Mouse (Mus musculus) CH12.LX (cell line): Measurements from ENCODE around the gene Atp5j2. TPM values are rescaled to one million over a fixed set of nuclear protein-coding genes. Genes with fewer than 3 reads are reported as not detected.

ENCODE experiments used
- DNase-seq: peaks from one replicate; pipeline ENCODE4 v3.0.0-alpha.2; 2013; ENCODE audit errors: extremely low read depth
- H3K27ac ChIP-seq: 2 replicates; pipeline ENCODE4 v1.5.1; 2012; ENCODE audit warnings: low read depth, mild to moderate bottlenecking, control low read depth, moderate library complexity; ENCODE audit not compliant: insufficient read depth
- H3K27me3 ChIP-seq: replicated peaks from 2 replicates; pipeline ENCODE3; 2012; ENCODE audit warnings: inconsistent platforms
- H3K36me3 ChIP-seq, 2 experiments: replicated peaks in 1 of 2; 2 replicates each; pipeline versions ENCODE3 to v1.6.1; 2012; ENCODE audit warnings: inconsistent platforms in 1 of 2, low read length in 1 of 2, mild to moderate bottlenecking in 1 of 2, mixed read lengths in 1 of 2, moderate library complexity in 1 of 2; ENCODE audit not compliant: control insufficient read depth in 1 of 2, insufficient read depth in 1 of 2
- H3K4me1 ChIP-seq, 2 experiments: 2 replicates each; pipeline ENCODE4 v1.6.1; 2012; ENCODE audit warnings: inconsistent platforms in 1 of 2, moderate library complexity in 1 of 2; ENCODE audit not compliant: insufficient read depth in 2 of 2, control insufficient read depth in 1 of 2
- H3K4me2 ChIP-seq: 2 replicates; pipeline ENCODE4 v1.6.1; 2012; ENCODE audit warnings: low read depth, mild to moderate bottlenecking, control low read depth; ENCODE audit not compliant: poor library complexity, insufficient read depth, severe bottlenecking
- H3K4me3 ChIP-seq, 3 experiments: fragments of 150-350 bp in 1 of 3; sonication (generic) in 1 of 3; replicated peaks in 1 of 3; 2 replicates each; pipeline versions ENCODE3 to v1.5.1; 2011 to 2012; ENCODE audit warnings: low read depth in 2 of 3, low read length in 2 of 3, mild to moderate bottlenecking in 2 of 3, moderate library complexity in 2 of 3, control low read depth in 1 of 3, improper control_type of control experiment in 1 of 3, inconsistent platforms in 1 of 3, mixed read lengths in 1 of 3; ENCODE audit not compliant: poor library complexity in 1 of 3
- H3K79me2 ChIP-seq: replicated peaks from 2 replicates; pipeline ENCODE4 v1.6.1; 2012; ENCODE audit warnings: mild to moderate bottlenecking, moderate library complexity; ENCODE audit not compliant: control insufficient read depth, poor library complexity, insufficient read depth, severe bottlenecking; ENCODE audit errors: extremely low read depth
- H3K9ac ChIP-seq: 2 replicates; pipeline ENCODE4 v1.6.1; 2012; ENCODE audit warnings: low read depth, mild to moderate bottlenecking, control low read depth, moderate library complexity; ENCODE audit not compliant: insufficient read depth
- H3K9me3 ChIP-seq: replicated peaks from 2 replicates; pipeline ENCODE3; 2012; ENCODE audit warnings: low read length, inconsistent platforms, mixed read lengths
- BHLHE40 ChIP-seq: IDR thresholded peaks from 2 replicates; pipeline ENCODE4 v1.6.1; 2011; ENCODE audit warnings: mild to moderate bottlenecking, low read depth, low read length, improper control_type of control experiment
- CHD1 ChIP-seq: IDR thresholded peaks from 2 replicates; pipeline ENCODE4 v1.6.1; 2012; ENCODE audit warnings: low read depth, low read length, improper control_type of control experiment, inconsistent platforms
- CTCF ChIP-seq, 2 experiments: IDR thresholded peaks in 1 of 2; conservative IDR thresholded peaks in 1 of 2; 2 replicates each; pipeline ENCODE4 v1.5.1; 2011 to 2012; ENCODE audit warnings: low read depth in 2 of 2, low read length in 2 of 2, improper control_type of control experiment in 1 of 2, inconsistent platforms in 1 of 2, mild to moderate bottlenecking in 1 of 2, moderate library complexity in 1 of 2
- ELF1 ChIP-seq: IDR thresholded peaks from 2 replicates; pipeline ENCODE4 v1.6.1; 2014; ENCODE audit warnings: low read depth, mild to moderate bottlenecking, inconsistent platforms, low read length, improper control_type of control experiment
- EP300 ChIP-seq: IDR thresholded peaks from 2 replicates; pipeline ENCODE4 v1.6.1; 2011; ENCODE audit warnings: low read length, improper control_type of control experiment
- ETS1 ChIP-seq: conservative IDR thresholded peaks from 2 replicates; pipeline ENCODE4 v1.6.1; 2012; ENCODE audit warnings: low read depth, mild to moderate bottlenecking, inconsistent platforms, low read length, improper control_type of control experiment, moderate library complexity
- IRF4 ChIP-seq: IDR thresholded peaks from 2 replicates; pipeline ENCODE4 v1.6.1; 2014; ENCODE audit warnings: low read depth, mild to moderate bottlenecking, inconsistent platforms, low read length, improper control_type of control experiment
- JUN ChIP-seq: IDR thresholded peaks from 2 replicates; pipeline ENCODE4 v1.6.1; 2011; ENCODE audit warnings: low read depth, mild to moderate bottlenecking, low read length, improper control_type of control experiment, moderate library complexity; ENCODE audit not compliant: insufficient read depth
- JUND ChIP-seq: conservative IDR thresholded peaks from 2 replicates; pipeline ENCODE4 v1.6.1; 2011; ENCODE audit warnings: low read depth, low read length, improper control_type of control experiment
- MAFK ChIP-seq: IDR thresholded peaks from 2 replicates; pipeline ENCODE4 v1.6.1; 2011; ENCODE audit warnings: low read length, improper control_type of control experiment; ENCODE audit not compliant: insufficient replicate concordance
- MAX ChIP-seq: IDR thresholded peaks from 2 replicates; pipeline ENCODE4 v1.6.1; 2011; ENCODE audit warnings: low read length, improper control_type of control experiment
- MAZ ChIP-seq: IDR thresholded peaks from 2 replicates; pipeline ENCODE4 v1.6.1; 2012; ENCODE audit warnings: low read depth, mild to moderate bottlenecking, inconsistent platforms, low read length, improper control_type of control experiment, moderate library complexity
- MXI1 ChIP-seq: IDR thresholded peaks from 2 replicates; pipeline ENCODE4 v1.6.1; 2011; ENCODE audit warnings: mild to moderate bottlenecking, low read depth, low read length, improper control_type of control experiment
- NELFE ChIP-seq: IDR thresholded peaks from 2 replicates; pipeline ENCODE4 v1.6.1; 2011; ENCODE audit warnings: low read depth, low read length, improper control_type of control experiment
- NRF1 ChIP-seq: IDR thresholded peaks from 2 replicates; pipeline ENCODE4 v1.6.1; 2014; ENCODE audit warnings: low read depth, mild to moderate bottlenecking, inconsistent platforms, low read length, improper control_type of control experiment, moderate library complexity
- RAD21 ChIP-seq: IDR thresholded peaks from 2 replicates; pipeline ENCODE4 v1.6.1; 2011; ENCODE audit warnings: low read depth, mild to moderate bottlenecking, low read length, improper control_type of control experiment, moderate library complexity
- RCOR1 ChIP-seq: conservative IDR thresholded peaks from 2 replicates; pipeline ENCODE4 v1.6.1; 2012; ENCODE audit warnings: low read depth, mild to moderate bottlenecking, inconsistent platforms, low read length, improper control_type of control experiment
- UBTF ChIP-seq: IDR thresholded peaks from 2 replicates; pipeline ENCODE4 v1.6.1; 2012; ENCODE audit warnings: low read depth, mild to moderate bottlenecking, inconsistent platforms, low read length, improper control_type of control experiment, moderate library complexity
- USF1 ChIP-seq: IDR thresholded peaks from 2 replicates; pipeline ENCODE4 v1.6.1; 2014; ENCODE audit warnings: low read depth, mild to moderate bottlenecking, inconsistent platforms, low read length, improper control_type of control experiment
- USF2 ChIP-seq: conservative IDR thresholded peaks from 2 replicates; pipeline ENCODE4 v1.6.1; 2011; ENCODE audit warnings: low read depth, low read length, improper control_type of control experiment
- ZMIZ1 ChIP-seq: IDR thresholded peaks from 2 replicates; pipeline ENCODE4 v1.6.1; 2012; ENCODE audit warnings: low read depth, mild to moderate bottlenecking, inconsistent platforms, low read length, improper control_type of control experiment
- dilution Hi-C: fragments of 300-500 bp; cut with MboI; formaldehyde crosslinking; loops from 2 replicates; pipeline ENCODE4 v1.14.3; 2020; ENCODE audit warnings: low sequenced_read_pairs; ENCODE audit not compliant: extremely low pct_unique_long_range_greater_than_20kb, extremely low pct_ligation_motif_present
- in situ Hi-C: fragments of 300-500 bp; cut with MboI; formaldehyde crosslinking; loops from 3 replicates; pipeline ENCODE4 v1.14.3; 2019; ENCODE audit warnings: low sequenced_read_pairs, low pct_ligation_motif_present, low pct_unique_long_range_greater_than_20kb, mixed read lengths
- polyA plus RNA-seq: library from polyadenylated mRNA; unstranded; fragments of >175 nt; gene quantifications from 2 replicates; pipeline ENCODE4 v1.2.1, GENCODE M21; 2012; ENCODE audit warnings: low read depth; ENCODE audit not compliant: insufficient read length
- total RNA-seq, 2 experiments: library from RNA; depleted of rRNA; stranded (reverse); fragments of 300-350 nt in 1 of 2; fragments of >200 nt in 1 of 2; gene quantifications; 2 replicates each; pipeline ENCODE4 v1.2.3; 2012 to 2014

Atp5j2 gene
- total and polyA plus RNA-seq, 3 experiments = 202 to 440 (median 327) TPM

- peaks cover 64 to 78% of the 10 kb centered on the region in 2 experiments for H3K36me3 ChIP-seq
- TF ChIP-seq MXI1 (no peak), BHLHE40 (no peak), UBTF (no peak), USF2 (no peak), RCOR1 (no peak), MAFK (no peak), CHD1 (no peak), ETS1 (no peak), MAX (no peak), IRF4 (no peak), ZMIZ1 (no peak), MAZ (no peak), EP300 (no peak), NRF1 (no peak), USF1 (no peak), JUND (no peak), RAD21 (no peak), JUN (no peak), ELF1 (no peak)
These were observed 30.5 kb downstream of the Atp5j2 start for GRCm38 (mm10) chr5:145161361-145161760.

DNA sequence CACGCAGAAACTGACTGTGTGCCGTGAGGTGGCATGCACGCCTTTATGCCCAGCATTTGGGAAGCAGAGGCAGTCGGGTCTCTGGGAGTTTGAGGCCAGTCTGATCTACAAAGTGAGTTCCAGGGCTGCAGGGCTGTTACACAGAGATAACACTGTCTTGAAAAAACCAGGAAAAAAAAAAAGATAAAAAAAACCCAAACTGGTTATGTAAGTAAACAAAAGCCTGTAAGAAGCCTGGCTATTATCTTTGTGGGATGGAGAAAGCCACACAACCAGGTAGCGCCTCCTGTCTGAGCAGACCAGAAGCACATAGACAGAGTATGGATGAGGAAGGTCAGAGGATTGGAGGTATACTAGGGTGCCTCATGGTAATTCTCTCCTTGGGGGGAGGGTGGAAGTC is 39.2 kb downstream of the Atp5j2 start:
- H3K27me3 ChIP-seq = no peaks in the 10 kb centered on the region

More at GRCm38 (mm10) chr5:145161361-145161760, 30.5 kb downstream of the Atp5j2 start:
- peaks cover 9% of the 10 kb centered on the region for H3K79me2 ChIP-seq
- no peak for DNase-seq
- no peak overlapping the region for H3K4me2 ChIP-seq
- H3K4me1 ChIP-seq = peaks cover 0 to 5% of the 10 kb centered on the region in 2 experiments; a peak in 2 of 4 replicates
- dilution Hi-C loops = no loop called here
- no peak overlapping the region for H3K27ac ChIP-seq
- no peaks in the 10 kb centered on the region for H3K9me3 ChIP-seq
- no peak overlapping the region for H3K4me3 ChIP-seq
- no peak overlapping the region for H3K9ac ChIP-seq
- in situ Hi-C loops = no loop called here
- H3K27me3 ChIP-seq = no peaks in the 10 kb centered on the region

More for the DNA sequence above, 39.2 kb downstream of the Atp5j2 start:
- in situ Hi-C loops (no loop called here), dilution Hi-C loops (no loop called here)
- no peak overlapping the region for H3K9ac ChIP-seq
- no peak overlapping the region for H3K4me2 ChIP-seq
- H3K36me3 ChIP-seq = peaks cover 69 to 92% of the 10 kb centered on the region in 2 experiments
- DNase-seq = no peak
- H3K9me3 ChIP-seq = no peaks in the 10 kb centered on the region
- H3K79me2 ChIP-seq = no peaks in the 10 kb centered on the region
- H3K4me1 ChIP-seq = no peaks in the 10 kb centered on the region
- no peak overlapping the region for H3K4me3 ChIP-seq
- no peak overlapping the region for H3K27ac ChIP-seq
- TF ChIP-seq MAFK = no peak
- peak in 1 of 2 experiments; percentile 1; a peak in 1 of 4 replicates for TF ChIP-seq CTCF (conservative IDR thresholded peaks at IDR 0.05 in 1 of 2, IDR thresholded peaks at IDR 0.05 in 1 of 2; ENCODE audit: low read depth in 2 of 2, low read length in 2 of 2)
- TF ChIP-seq RAD21 = no peak
- no peak for TF ChIP-seq NELFE
